Mouse (Mus musculus): ENCODE results near the gene Sox11. TPM values are rescaled to one million over a fixed set of nuclear protein-coding genes. Genes with fewer than 3 reads are reported as not detected.

Gene Sox11
- polyA plus RNA-seq, 1 experiment from 2014 or later: 62.0 TPM

DNA sequence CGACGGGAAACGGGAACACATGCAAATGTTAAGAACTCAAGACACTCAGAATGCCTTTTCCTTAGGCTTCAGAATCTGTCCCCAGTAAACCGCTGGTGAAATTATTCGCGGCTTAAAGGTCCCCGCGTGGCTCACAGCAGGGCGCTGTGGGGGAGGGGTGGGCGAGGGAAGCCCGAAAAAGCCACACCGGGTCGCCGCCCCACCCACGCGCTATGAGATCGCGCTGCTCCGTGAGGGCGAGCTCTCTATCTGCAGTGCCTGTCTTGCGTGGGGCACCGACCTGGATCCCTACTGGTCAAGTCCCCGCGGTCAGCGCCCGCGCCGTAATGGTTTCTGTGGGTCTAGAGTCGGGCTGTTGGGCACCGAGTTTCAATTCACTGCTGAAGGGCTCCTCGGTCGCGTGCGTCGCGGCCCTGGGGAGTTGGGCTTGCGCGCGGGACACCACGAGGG is 3.6 kb downstream of the Sox11 start:
- Histone ChIP-seq H3K4me3 (ENCODE audit: low read depth, low read length) (peak overlapping the region; percentile 82), H3K27ac (replicated peaks; ENCODE audit: low read depth, low read length) (peak overlapping the region; percentile 98), H3K4me1 (ENCODE audit: control insufficient read depth, insufficient read depth, low read length) (peaks cover 20% of the 10 kb centered on the region), H3K4me2 (ENCODE audit: low read depth, low read length) (peak overlapping the region; percentile 83), H3K9ac (ENCODE audit: low read depth, low read length) (peak overlapping the region; percentile 96), H3K36me3 (ENCODE audit: control insufficient read depth, insufficient read depth, low read length) (peaks cover 32% of the 10 kb centered on the region), H3K9me3 (ENCODE audit: control insufficient read depth, low read length) (no peaks in the 10 kb centered on the region), H3K27me3 (replicated peaks; ENCODE audit: control insufficient read depth, insufficient read depth, low read length) (no peaks in the 10 kb centered on the region)
- no peak for ATAC-seq (ENCODE audit: low read depth)
- DNase-seq (ENCODE audit: low spot score): peak; percentile 61
- under 1% methylated on average over 37 of the region's 40 CpGs for WGBS

GRCm38 (mm10) chr12:27338116-27338515 is 4.3 kb downstream of the Sox11 start:
- Histone ChIP-seq H3K27me3 (replicated peaks; ENCODE audit: control insufficient read depth, insufficient read depth, low read length) (no peaks in the 10 kb centered on the region), H3K9ac (ENCODE audit: low read depth, low read length) (peak overlapping the region; percentile 96), H3K4me1 (ENCODE audit: control insufficient read depth, insufficient read depth, low read length) (peaks cover 20% of the 10 kb centered on the region), H3K36me3 (ENCODE audit: control insufficient read depth, insufficient read depth, low read length) (peaks cover 39% of the 10 kb centered on the region), H3K4me3 (ENCODE audit: low read depth, low read length) (peak overlapping the region; percentile 82), H3K9me3 (ENCODE audit: control insufficient read depth, low read length) (no peaks in the 10 kb centered on the region), H3K27ac (replicated peaks; ENCODE audit: low read depth, low read length) (peak overlapping the region; percentile 98), H3K4me2 (ENCODE audit: low read depth, low read length) (peak overlapping the region; percentile 83)
- WGBS: 3% methylated on average over 12 of the region's 12 CpGs
- DNase-seq (ENCODE audit: low spot score): peak; percentile 72
- no peak for ATAC-seq (ENCODE audit: low read depth)

GRCm38 (mm10) chr12:27337482-27337881 is 4.9 kb downstream of the Sox11 start:
- peak overlapping the region; percentile 98 for H3K27ac ChIP-seq (replicated peaks; ENCODE audit: low read depth, low read length)
- peak overlapping the region; percentile 96 for H3K9ac ChIP-seq (ENCODE audit: low read depth, low read length)
- peaks cover 39% of the 10 kb centered on the region for H3K36me3 ChIP-seq (ENCODE audit: control insufficient read depth, insufficient read depth, low read length)
- H3K4me2 ChIP-seq (ENCODE audit: low read depth, low read length): peak overlapping the region; percentile 83
- no peaks in the 10 kb centered on the region for H3K9me3 ChIP-seq (ENCODE audit: control insufficient read depth, low read length)
- H3K4me1 ChIP-seq (ENCODE audit: control insufficient read depth, insufficient read depth, low read length): peaks cover 20% of the 10 kb centered on the region
- H3K4me3 ChIP-seq (ENCODE audit: low read depth, low read length): peak overlapping the region; percentile 82
- no peaks in the 10 kb centered on the region for H3K27me3 ChIP-seq (replicated peaks; ENCODE audit: control insufficient read depth, insufficient read depth, low read length)
- DNase-seq (ENCODE audit: low spot score) (no peak), ATAC-seq (ENCODE audit: low read depth) (no peak)
- 11% methylated on average over 1 of the region's 1 CpGs for WGBS

GRCm38 (mm10) chr12:27336801-27337200 is 5.6 kb downstream of the Sox11 start:
- WGBS: 24% methylated on average over 5 of the region's 5 CpGs

DNA sequence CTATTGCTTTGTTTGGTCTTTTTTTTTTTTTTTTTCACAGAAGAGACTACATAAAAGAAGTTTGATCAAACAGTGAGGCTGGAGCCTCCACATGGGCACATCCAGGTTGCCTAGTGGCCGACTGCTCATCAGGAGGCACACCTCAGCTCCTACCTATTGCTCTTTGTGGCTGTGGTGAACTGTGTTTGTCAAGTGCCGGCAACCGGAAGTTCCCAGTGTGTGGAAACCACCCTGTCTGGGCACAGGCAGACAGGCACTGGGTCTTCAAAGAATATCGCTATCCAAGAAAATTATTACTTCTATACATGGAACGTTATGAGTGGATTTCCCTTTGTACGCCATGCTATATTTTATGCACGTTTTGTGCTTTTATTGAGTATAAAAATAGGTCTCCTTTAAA is 6.0 kb downstream of the Sox11 start:
- H3K4me1 ChIP-seq (ENCODE audit: control insufficient read depth, insufficient read depth, low read length): peaks cover 20% of the 10 kb centered on the region
- H3K4me3 ChIP-seq (ENCODE audit: low read depth, low read length): peak overlapping the region; percentile 82
- no peaks in the 10 kb centered on the region for H3K27me3 ChIP-seq (replicated peaks; ENCODE audit: control insufficient read depth, insufficient read depth, low read length)
- DNase-seq (ENCODE audit: low spot score): no peak
- H3K9me3 ChIP-seq (ENCODE audit: control insufficient read depth, low read length): no peaks in the 10 kb centered on the region
- peak overlapping the region; percentile 83 for H3K4me2 ChIP-seq (ENCODE audit: low read depth, low read length)
- H3K9ac ChIP-seq (ENCODE audit: low read depth, low read length): peak overlapping the region; percentile 53
- H3K27ac ChIP-seq (replicated peaks; ENCODE audit: low read depth, low read length): peak overlapping the region; percentile 52; the same call in 1 of the 2 replicates
- ATAC-seq (ENCODE audit: low read depth): no peak
- peaks cover 39% of the 10 kb centered on the region for H3K36me3 ChIP-seq (ENCODE audit: control insufficient read depth, insufficient read depth, low read length)
- 36% methylated on average over 7 of the region's 7 CpGs for WGBS

More at GRCm38 (mm10) chr12:27336801-27337200, 5.6 kb downstream of the Sox11 start:
- DNase-seq (ENCODE audit: low spot score): no peak
- H3K4me2 ChIP-seq (ENCODE audit: low read depth, low read length): peak overlapping the region; percentile 83
- H3K9me3 ChIP-seq (ENCODE audit: control insufficient read depth, low read length): no peaks in the 10 kb centered on the region
- peaks cover 20% of the 10 kb centered on the region for H3K4me1 ChIP-seq (ENCODE audit: control insufficient read depth, insufficient read depth, low read length)
- H3K27ac ChIP-seq (replicated peaks; ENCODE audit: low read depth, low read length): peak overlapping the region; percentile 50; the same call in 1 of the 2 replicates
- H3K4me3 ChIP-seq (ENCODE audit: low read depth, low read length): peak overlapping the region; percentile 82
- peaks cover 39% of the 10 kb centered on the region for H3K36me3 ChIP-seq (ENCODE audit: control insufficient read depth, insufficient read depth, low read length)
- ATAC-seq (ENCODE audit: low read depth): no peak
- H3K9ac ChIP-seq (ENCODE audit: low read depth, low read length): peak overlapping the region; percentile 96
- H3K27me3 ChIP-seq (replicated peaks; ENCODE audit: control insufficient read depth, insufficient read depth, low read length): no peaks in the 10 kb centered on the region

DNA sequence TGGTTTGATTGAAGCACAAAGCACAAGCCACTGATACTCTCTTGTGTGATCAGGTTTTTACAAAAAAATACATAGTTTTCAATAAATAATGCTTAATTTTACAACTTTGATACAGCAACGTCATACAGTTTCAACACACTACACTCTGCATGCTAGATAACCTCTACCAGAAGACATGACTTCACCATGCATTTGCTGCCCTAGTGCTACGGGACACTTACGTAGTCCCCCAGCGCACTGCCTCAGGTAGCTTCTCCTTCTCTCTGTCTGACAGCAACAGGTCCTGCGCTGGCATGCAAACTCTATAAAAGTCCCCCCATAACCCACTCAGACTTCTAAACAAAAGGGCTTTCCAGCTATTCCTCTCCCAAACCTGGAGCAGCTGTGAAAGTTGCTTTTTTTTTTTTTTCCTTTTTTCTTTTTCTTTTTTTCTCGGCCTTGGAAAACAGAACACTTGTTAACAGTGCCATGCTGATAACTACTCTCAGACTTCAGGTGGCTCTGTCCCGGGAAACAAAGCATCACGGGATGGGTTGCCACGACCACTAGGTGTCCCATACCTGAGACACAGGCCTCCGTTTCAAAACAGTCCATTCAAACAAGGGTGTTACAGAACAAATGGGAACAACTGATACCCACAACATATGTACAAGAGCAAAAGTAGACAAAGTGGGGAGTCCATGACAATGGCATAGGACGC is 6.9 kb downstream of the Sox11 start:
- H3K4me2 ChIP-seq (ENCODE audit: low read depth, low read length): peak overlapping the region; percentile 83
- WGBS: 54% methylated on average over 11 of the region's 11 CpGs
- peak overlapping the region; percentile 82 for H3K4me3 ChIP-seq (ENCODE audit: low read depth, low read length)
- H3K27me3 ChIP-seq (replicated peaks; ENCODE audit: control insufficient read depth, insufficient read depth, low read length): no peaks in the 10 kb centered on the region
- no peak for DNase-seq (ENCODE audit: low spot score)
- peaks cover 39% of the 10 kb centered on the region for H3K36me3 ChIP-seq (ENCODE audit: control insufficient read depth, insufficient read depth, low read length)
- no peak overlapping the region for H3K9ac ChIP-seq (ENCODE audit: low read depth, low read length)
- H3K4me1 ChIP-seq (ENCODE audit: control insufficient read depth, insufficient read depth, low read length): peaks cover 20% of the 10 kb centered on the region
- H3K27ac ChIP-seq (replicated peaks; ENCODE audit: low read depth, low read length): peak overlapping the region; percentile 52; the same call in 1 of the 2 replicates
- H3K9me3 ChIP-seq (ENCODE audit: control insufficient read depth, low read length): no peaks in the 10 kb centered on the region
- no peak for ATAC-seq (ENCODE audit: low read depth)

DNA sequence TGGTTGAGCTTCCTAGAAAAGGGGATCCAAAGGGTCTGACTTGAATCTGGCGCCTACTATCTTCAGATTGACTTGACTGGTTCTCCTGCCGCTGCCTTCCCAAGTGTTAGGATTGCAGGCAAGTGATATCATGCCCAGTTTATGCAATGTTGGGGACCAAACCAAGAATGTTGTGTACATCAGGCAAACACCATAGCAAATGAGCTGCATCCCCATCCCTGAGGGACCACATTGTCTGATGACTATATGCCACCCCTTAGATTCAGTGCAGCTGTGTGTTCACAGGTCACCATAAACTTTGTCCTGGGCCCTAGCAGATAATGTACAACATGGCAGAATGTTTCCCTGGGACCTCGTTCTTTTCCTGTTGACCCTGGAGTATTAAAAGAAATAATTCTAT is 8.8 kb downstream of the Sox11 start:
- Histone ChIP-seq H3K9me3 (ENCODE audit: control insufficient read depth, low read length) (no peaks in the 10 kb centered on the region), H3K27me3 (replicated peaks; ENCODE audit: control insufficient read depth, insufficient read depth, low read length) (no peaks in the 10 kb centered on the region), H3K27ac (replicated peaks; ENCODE audit: low read depth, low read length) (no peak overlapping the region), H3K36me3 (ENCODE audit: control insufficient read depth, insufficient read depth, low read length) (peaks cover 29% of the 10 kb centered on the region), H3K4me3 (ENCODE audit: low read depth, low read length) (no peak overlapping the region), H3K4me2 (ENCODE audit: low read depth, low read length) (no peak overlapping the region), H3K4me1 (ENCODE audit: control insufficient read depth, insufficient read depth, low read length) (peaks cover 20% of the 10 kb centered on the region), H3K9ac (ENCODE audit: low read depth, low read length) (no peak overlapping the region)
- ATAC-seq (ENCODE audit: low read depth): no peak
- DNase-seq (ENCODE audit: low spot score): no peak
- WGBS: 88% methylated on average over 3 of the region's 3 CpGs

- Histone ChIP-seq H3K27ac (replicated peaks; ENCODE audit: low read depth, low read length) (no peak overlapping the region), H3K4me2 (ENCODE audit: low read depth, low read length) (no peak overlapping the region), H3K4me1 (ENCODE audit: control insufficient read depth, insufficient read depth, low read length) (no peaks in the 10 kb centered on the region), H3K27me3 (replicated peaks; ENCODE audit: control insufficient read depth, insufficient read depth, low read length) (no peaks in the 10 kb centered on the region), H3K4me3 (ENCODE audit: low read depth, low read length) (no peak overlapping the region), H3K9me3 (ENCODE audit: control insufficient read depth, low read length) (no peaks in the 10 kb centered on the region), H3K36me3 (ENCODE audit: control insufficient read depth, insufficient read depth, low read length) (no peaks in the 10 kb centered on the region), H3K9ac (ENCODE audit: low read depth, low read length) (no peak overlapping the region)
- no peak for ATAC-seq (ENCODE audit: low read depth)
- DNase-seq (ENCODE audit: low spot score): no peak
- 71% methylated on average over 1 of the region's 1 CpGs for WGBS
Measured at GRCm38 (mm10) chr12:27323423-27323822, 19.0 kb downstream of the Sox11 start.

DNA sequence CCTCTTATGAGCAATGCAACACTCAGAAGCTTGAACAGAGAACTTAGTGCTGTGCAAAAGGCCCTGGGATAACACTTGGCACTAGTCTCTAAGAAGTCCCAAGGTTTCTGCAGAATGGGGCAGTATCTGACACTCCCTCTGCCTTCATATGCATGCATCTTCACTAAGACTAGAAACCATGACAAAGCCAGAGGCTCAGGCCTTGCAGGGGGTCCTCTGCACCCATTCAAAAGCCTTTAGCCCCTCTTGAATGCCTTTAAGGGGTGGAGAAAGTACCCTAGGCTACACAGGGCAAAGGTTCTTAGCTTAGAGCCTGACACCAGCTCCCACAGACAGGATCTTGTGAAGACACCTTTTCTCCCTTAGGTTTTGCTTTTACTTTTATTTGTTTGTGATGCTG is 21.7 kb downstream of the Sox11 start:
- DNase-seq (ENCODE audit: low spot score): no peak
- Histone ChIP-seq H3K4me1 (ENCODE audit: control insufficient read depth, insufficient read depth, low read length) (no peaks in the 10 kb centered on the region), H3K27ac (replicated peaks; ENCODE audit: low read depth, low read length) (no peak overlapping the region), H3K4me2 (ENCODE audit: low read depth, low read length) (no peak overlapping the region), H3K4me3 (ENCODE audit: low read depth, low read length) (no peak overlapping the region), H3K27me3 (replicated peaks; ENCODE audit: control insufficient read depth, insufficient read depth, low read length) (no peaks in the 10 kb centered on the region), H3K9me3 (ENCODE audit: control insufficient read depth, low read length) (no peaks in the 10 kb centered on the region), H3K9ac (ENCODE audit: low read depth, low read length) (no peak overlapping the region), H3K36me3 (ENCODE audit: control insufficient read depth, insufficient read depth, low read length) (no peaks in the 10 kb centered on the region)
- ATAC-seq (ENCODE audit: low read depth): no peak

Measured in embryonic facial prominence, embryonic 14.5 days (tissue).